In the genomic region with DNA sequence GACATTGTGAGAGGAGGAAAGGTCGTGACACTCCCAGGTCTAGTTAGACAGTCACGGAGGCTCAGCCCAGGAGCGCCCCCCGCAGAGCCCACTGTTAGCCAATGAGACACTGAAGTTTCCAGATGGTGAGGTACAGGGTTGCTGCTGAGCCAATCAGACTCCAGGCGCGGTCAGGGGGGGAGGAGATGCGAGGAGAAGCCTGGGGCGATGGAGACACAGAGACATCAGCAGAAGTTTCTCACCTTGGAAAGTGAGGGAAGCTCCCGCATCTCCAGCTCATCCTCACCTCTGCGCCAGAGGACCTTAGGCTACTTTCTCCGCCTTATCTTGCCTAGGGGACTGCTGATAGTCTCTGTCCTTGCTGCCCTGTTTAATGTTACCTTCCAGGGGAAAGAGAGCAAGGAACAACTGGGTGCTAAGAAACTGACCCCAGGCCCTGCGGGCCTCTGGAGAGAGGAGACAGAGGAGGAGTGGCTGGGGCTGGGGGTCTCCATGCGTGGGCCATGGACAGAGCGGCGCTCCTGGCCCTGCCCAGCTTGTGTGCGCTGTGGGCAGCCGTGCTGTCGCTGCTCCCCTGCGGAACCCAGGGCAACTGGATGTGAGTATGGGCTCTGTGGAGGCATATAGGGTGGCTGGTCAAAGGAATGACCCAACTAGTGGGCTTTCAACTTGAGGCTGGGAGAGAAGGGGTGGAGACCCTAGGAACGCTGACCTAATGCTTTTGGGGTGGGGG, we compare ENCODE assay signal across 8 mouse cellular contexts. TPM values are rescaled to one million over a fixed set of nuclear protein-coding genes. Genes with fewer than 3 reads are reported as not detected.
DNase-seq lines count a peak whose midpoint lies in the region; ATAC-seq lines count a peak whose summit lies in the region.

A gene (plus strand): TSS at position 224 of the 733 bp plus-strand sequence.

- no peaks in the 10 kb centered on the region for H3K36me3 ChIP-seq in hindbrain, embryonic 11.5 days (ENCODE audit: control insufficient read depth, insufficient read depth, low read length)
- no peaks in the 10 kb centered on the region for H3K36me3 ChIP-seq in limb, embryonic 12.5 days

- WGBS in hindbrain, embryonic 11.5 days: 2% methylated on average over 20 of the region's 20 CpGs
- WGBS in limb, embryonic 12.5 days: under 1% methylated on average over 20 of the region's 20 CpGs

- H3K27me3 ChIP-seq in hindbrain, embryonic 11.5 days (ENCODE audit: control insufficient read depth, insufficient read depth, low read length): peaks cover 40% of the 10 kb centered on the region
- peaks cover 47% of the 10 kb centered on the region for H3K27me3 ChIP-seq in limb, embryonic 12.5 days

- H3K4me1 ChIP-seq in hindbrain, embryonic 11.5 days (replicated peaks; ENCODE audit: control insufficient read depth, insufficient read depth, low read length): peaks cover 10% of the 10 kb centered on the region; the same call in 1 of the 2 replicates
- H3K4me1 ChIP-seq in limb, embryonic 12.5 days (replicated peaks): peaks cover 17% of the 10 kb centered on the region

- DNase-seq in adrenal gland, postnatal 10 days: peak; percentile 20
- no peak for DNase-seq in adrenal gland, adult 8-10 months
- DNase-seq in ovary, adult 18-20 months (ENCODE audit: low spot score): peak; percentile 27
- DNase-seq in ovary, postnatal 14 days (ENCODE audit: low spot score): no peak
- peak; percentile 44 for DNase-seq in hindbrain, embryonic 11.5 days (ENCODE audit: low spot score)
- DNase-seq in retina, embryonic 14.5 days (ENCODE audit: low spot score): peak; percentile 51
- no peak for DNase-seq in urinary bladder, postnatal 25 days (ENCODE audit: low spot score)

- peak within 1 kb of the TSS; percentile 37 for H3K4me3 ChIP-seq in hindbrain, embryonic 11.5 days (ENCODE audit: low read depth, low read length)
- peak within 1 kb of the TSS; percentile 45 for H3K4me3 ChIP-seq in limb, embryonic 12.5 days (replicated peaks)

- ATAC-seq in hindbrain, embryonic 11.5 days (ENCODE audit: low FRiP score): peak; percentile 79
- peak; percentile 63 for ATAC-seq in limb, embryonic 12.5 days (ENCODE audit: insufficient number of reproducible peaks, insufficient read depth, low FRiP score, low TSS enrichment, low read depth)

- no peaks in the 10 kb centered on the region for H3K9me3 ChIP-seq in hindbrain, embryonic 11.5 days (ENCODE audit: control insufficient read depth, low read length)
- no peaks in the 10 kb centered on the region for H3K9me3 ChIP-seq in limb, embryonic 12.5 days

- H3K4me2 ChIP-seq in hindbrain, embryonic 11.5 days (replicated peaks; ENCODE audit: low read depth, low read length): peak within 1 kb of the TSS; percentile 73
- H3K4me2 ChIP-seq in limb, embryonic 12.5 days: peak within 1 kb of the TSS; percentile 77

- no peak within 1 kb of the TSS for H3K9ac ChIP-seq in hindbrain, embryonic 11.5 days (ENCODE audit: low read depth, low read length)
- peak within 1 kb of the TSS; percentile 35 for H3K9ac ChIP-seq in limb, embryonic 12.5 days (replicated peaks)

- no peak within 1 kb of the TSS for H3K27ac ChIP-seq in hindbrain, embryonic 11.5 days (ENCODE audit: low read depth, low read length)
- H3K27ac ChIP-seq in limb, embryonic 12.5 days: no peak within 1 kb of the TSS

RNA-seq across cellular contexts. Expression of the gene that starts here (rescaled TPM):
- 1 to 10 TPM in 1 of 2 experiments, under 1 TPM in 1; 0.69 to 2.5 TPM for total RNA-seq in adrenal gland, postnatal 10 days (2021)
- total RNA-seq in adrenal gland, adult 8-10 months (2022): under 1 TPM in 1 of 4 experiments, not detected in 3; 0.20 TPM
- polyA plus RNA-seq in hindbrain, embryonic 11.5 days (2014; fragmentation: Nextera tagmentation; extraction: Ambion mirVana): 0.32 and 0.37 TPM in 2 replicates
- polyA plus RNA-seq in limb, embryonic 12.5 days (2016; fragmentation: Nextera tagmentation; extraction: Ambion mirVana): 1.2 TPM in 2 replicates

Comparison
In these comparisons a context has a peak if more than half of its experiments do, and no peak if none do; other contexts are left out.
1. DNase-seq: peak in adrenal gland, postnatal 10 days (single experiment), ovary, adult 18-20 months (single experiment) and retina, embryonic 14.5 days (single experiment); none in adrenal gland, adult 8-10 months (single experiment), ovary, postnatal 14 days (single experiment) and urinary bladder, postnatal 25 days (single experiment).
2. Peak in DNase-seq, ATAC-seq, H3K4me3 ChIP-seq and H3K4me2 ChIP-seq in hindbrain, embryonic 11.5 days; RNA of the gene not detected or under 1 TPM.